Mouse (Mus musculus): ENCODE measurements at regions not wholly inside any gene's neighbourhood (a gene's known extent, or its start where the extent isn't known, plus 50 kb on each side); places are given as distances from the start of the nearest gene placed in this dataset.
"Not testable (repeated sequence)": the region's sequence is repeated elsewhere in the genome, so short reads cannot be mapped to it uniquely, and the experiment has no call there.

DNA sequence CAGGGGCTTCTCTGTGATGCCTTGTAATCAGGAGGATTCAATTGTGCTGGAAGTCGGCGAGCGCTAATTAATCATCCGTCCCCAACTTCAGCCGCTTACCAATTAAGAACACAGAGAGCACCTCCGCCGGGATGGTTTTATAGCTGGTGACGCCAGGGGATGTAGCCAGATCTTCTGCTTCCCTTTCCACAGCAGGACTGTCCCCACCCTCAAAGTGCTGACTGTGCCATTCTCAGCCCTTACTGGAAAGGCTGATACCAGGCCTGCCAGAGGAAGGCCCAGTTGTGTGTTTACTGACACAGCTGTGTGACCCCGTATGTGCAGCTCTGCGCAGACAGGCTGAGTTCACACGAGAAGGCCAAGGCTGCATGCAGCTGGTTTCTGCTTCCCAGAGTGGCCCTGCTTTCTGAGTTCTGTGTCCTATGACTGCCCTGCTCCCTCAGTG lies 59.9 kb upstream of the Bend4 start:
- no peak for DNase-seq

DNA sequence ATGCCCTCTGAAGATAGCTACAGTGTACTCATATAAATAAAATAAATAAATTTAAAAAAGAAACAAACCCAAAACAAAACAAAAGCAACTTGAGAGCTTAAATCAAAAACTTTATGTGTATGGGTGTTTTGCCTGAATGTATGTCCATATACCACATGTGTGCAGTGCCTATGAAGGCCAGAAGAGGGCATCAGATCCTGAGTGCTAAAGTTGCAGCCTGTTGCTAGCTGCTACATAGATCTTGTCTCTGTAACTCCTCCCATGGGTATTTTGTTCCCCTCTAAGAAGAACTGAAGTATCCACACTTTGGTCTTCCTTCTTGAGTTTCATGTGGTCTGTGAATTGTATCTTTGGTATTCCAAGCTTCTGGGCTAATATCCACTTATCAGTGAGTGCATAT lies 62.6 kb upstream of the Bend4 start:
- not testable (repeated sequence) for DNase-seq

DNA sequence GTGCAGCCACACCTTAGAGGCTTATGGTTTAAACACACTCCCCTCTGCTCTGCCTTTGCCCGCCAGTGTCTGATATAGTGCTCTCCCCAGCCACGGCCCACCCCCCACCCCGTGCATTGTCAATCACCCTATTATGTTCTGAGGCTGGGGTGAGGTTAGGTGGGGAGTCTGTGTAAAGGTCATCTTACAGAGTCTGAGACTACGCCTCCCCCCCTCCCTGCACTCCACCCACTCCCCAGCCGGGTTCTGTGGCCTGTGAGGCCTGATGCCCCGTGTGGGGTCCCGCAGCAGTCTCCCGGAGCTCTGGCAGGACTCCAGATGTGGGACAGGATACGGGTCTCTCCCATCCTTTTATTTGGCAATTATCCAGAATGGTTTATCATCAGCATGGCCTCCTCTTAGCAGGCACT lies 64.8 kb upstream of the Bend4 start:
- no peak for DNase-seq

DNA sequence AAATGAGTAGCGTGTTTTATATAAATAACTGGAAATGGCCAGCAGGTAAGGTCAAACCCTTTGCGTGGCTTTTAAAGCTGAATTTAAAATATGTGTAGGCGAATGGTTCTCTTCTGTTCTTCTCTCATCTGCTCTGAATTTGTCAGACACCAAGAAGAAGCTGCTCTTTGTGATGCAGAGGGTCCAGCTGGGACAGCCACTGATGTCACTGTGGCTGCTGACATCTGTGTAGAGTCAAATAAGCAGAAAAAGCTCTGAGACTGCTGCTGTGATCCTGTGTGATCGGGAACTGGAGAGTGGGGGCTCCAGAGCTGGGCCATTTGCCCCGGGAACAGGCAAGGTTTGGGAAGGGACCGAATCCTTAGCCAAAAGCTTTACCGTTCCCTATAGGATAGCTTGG lies 68.6 kb upstream of the Bend4 start:
- DNase-seq = no peak

DNA sequence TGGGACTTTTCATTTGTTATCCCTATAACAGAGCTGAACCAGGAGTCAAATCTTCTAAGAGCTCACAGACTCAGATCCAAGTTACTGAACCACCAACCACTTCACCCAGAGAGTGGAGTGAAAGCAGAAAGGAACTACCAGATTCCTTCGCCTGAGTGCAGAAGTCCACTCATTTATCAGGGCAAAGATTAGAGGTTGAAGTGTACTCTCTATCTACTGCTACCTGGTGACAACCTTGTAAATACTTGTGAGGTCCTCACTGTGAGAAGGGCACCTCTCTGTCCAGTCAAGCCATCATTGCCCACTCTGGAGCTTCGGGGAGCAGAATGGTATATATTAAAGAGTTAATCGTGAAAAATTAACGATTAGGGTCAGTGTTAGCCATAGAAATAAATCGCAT lies 87.4 kb upstream of the Shisa3 start:
- DNase-seq = no peak

DNA sequence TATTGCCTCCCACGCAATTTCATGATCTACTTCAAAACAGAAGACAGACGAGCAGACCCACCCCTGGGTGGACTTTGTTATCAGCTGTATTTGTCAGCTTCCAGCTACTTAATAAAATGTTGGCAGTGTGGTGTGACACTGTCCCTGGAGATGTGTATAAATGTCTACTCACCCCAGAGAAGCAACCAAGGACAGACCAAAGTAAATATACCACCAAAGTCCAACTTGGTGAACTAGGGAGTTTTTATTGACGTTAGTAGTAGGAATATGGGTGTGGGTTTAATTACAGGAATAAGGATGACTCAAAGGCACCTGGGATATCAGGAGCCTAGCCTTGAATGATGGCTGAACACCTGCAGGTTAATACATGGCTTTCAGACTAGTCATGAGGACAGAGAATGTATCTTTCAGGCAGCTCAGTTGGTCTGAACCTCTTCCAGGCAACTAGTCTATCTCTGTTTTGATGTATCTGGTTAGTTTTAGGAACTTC lies 86.2 kb upstream of the Shisa3 start:
- DNase-seq = no peak

DNA sequence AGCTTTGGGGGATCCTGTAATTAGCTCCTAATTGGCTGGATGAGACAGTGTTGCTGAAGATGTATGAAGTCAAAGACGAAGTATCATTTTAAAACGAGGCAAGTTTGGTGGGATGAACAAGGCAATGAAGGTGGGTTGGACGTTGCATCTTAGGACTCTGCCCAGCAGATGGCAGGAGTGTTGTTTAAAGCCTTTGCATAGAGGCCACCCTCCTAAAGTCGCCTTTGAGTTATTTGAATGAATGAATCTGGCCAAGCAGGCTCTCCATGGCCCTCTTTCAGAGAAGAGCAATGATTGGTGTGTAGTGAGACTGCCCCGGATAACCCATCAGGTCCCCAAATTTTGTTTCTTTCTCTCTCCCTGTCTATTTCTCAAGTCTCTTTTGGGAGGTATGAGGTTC lies 77.5 kb upstream of the Shisa3 start:
- no peak for DNase-seq

DNA sequence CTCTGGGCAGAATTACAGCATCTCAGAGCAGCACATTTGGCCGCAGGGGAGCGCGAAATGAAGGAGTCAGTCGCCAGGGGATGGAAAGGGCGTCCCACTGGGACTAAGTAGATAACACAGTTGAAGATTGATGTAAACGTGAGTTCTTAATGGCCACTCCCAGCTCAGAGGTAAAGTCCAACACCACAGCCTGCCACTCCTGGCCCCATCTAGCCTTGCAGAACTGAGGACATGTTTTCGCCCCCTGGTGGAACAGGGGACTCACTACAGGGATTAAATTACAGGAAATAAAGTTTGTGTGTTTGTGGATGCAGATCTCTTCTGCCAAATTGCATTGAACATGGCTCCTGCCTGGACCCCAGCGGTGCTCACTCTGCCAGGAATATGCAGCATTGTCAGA lies 76.7 kb upstream of the Shisa3 start:
- peak in 1 of 2 experiments; percentile 27 for DNase-seq

DNA sequence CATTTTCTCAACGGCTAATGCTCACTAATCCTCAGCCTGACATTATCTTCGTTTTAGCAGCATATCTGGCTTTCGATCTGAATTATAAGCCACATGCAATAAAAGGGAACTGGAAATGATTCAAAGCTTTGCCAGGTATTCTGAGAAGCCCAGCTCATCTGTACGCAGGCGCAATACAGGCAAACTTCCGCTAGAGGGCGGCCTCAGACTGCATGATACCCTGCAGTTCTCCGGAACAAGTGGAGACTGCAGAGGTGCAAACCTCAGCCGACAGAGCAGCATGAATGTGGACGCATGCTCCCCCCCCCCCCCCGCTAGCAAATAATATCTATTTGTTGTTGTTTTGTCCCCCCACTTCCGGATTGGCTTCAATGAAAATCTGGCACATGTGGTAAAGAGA lies 75.3 kb upstream of the Shisa3 start:
- peak; percentile 81 to 90 for DNase-seq

DNA sequence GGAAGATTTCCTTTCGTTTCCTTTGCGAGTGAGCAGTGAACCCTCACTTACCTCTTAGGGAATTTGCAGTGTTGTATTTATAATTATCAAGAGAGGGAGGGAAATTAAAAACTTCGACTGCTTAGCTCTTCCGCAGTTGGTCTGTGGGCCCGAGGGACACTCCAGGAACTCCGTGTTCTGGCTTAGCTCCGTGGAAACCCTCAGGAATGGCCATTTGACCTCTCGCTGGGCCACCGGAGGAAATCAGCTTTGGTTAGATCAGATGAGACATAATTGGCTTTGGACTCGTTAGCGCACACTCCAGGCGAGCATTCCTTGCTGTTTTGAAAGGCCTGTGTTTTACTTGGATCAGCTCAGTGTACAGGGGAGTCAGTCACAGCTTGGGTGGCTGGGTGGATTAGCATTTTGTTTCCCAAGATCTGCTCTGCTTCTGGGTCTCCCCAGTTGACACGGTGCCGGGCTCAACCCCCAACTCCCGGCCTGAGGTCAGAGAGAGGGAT lies 74.9 kb upstream of the Shisa3 start:
- DNase-seq = peak; percentile 22 to 23

DNA sequence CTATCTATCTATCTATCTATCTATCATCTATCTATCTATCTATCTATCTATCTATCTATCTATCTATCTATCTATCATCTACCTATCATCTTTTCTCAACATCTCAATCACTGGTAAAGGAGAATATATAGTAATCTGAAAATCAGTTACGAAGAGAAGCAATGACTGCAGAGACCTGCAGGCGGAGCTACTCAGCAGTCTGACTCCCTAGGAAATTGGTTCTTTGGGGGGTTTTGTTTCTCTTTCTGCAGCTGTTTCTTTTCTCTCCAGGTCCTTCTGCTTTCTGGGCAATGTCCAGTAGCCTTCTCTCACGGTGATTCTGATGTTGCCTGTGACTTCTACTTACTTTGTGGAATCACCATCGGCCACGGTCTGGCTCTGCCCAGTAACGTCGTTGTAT lies 73.6 kb upstream of the Shisa3 start:
- DNase-seq = no peak

DNA sequence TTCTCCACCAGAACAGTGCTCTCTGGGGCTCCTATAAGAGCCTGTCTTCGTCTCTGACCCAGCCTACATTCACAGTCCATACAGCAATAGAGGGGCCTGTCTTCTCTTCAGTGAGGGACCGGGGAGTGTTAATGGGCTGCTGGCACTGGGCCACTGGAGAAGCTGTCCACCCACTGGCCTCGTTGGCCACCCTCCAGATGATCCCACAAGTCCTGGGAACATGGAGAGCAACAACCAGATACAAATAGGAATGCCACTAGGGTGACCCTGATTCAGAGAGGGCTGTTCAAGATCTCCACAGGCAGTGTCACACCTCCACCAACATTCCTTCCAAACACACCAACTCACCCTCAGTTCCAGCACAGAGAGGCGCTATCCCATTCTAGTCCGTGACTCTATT lies 69.7 kb upstream of the Shisa3 start:
- peak in 1 of 2 experiments; percentile 20 for DNase-seq

DNA sequence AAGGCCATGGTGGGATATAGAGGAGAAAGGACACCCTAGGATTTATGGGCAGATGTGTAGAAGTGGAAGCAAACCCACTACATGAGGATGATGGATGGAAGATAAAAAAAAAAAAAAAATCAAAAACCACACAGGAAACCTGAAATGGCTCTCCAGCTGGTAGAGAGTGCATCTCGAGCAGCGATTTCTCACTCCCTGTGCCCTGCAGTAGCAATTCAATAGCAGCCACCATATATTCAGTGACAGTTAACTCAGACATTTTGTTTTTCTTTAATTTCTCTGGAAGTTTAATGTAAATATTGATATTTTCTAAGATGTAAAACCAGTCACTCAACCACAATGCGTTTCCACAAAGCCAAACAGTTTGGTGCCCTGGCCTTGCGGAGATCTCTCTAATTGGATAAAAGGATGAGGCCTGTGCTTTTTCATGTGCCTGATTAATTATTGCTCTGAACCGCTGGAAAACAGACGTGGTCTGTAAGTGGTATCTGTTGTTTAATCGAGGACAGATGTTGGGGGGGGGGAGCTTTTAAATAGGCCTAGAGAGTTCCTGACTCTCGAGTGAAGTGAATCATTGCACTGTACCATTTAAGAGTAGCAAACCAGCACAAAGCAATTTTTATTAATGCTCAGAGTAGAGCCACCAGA lies 68.0 kb upstream of the Shisa3 start:
- no peak for DNase-seq

DNA sequence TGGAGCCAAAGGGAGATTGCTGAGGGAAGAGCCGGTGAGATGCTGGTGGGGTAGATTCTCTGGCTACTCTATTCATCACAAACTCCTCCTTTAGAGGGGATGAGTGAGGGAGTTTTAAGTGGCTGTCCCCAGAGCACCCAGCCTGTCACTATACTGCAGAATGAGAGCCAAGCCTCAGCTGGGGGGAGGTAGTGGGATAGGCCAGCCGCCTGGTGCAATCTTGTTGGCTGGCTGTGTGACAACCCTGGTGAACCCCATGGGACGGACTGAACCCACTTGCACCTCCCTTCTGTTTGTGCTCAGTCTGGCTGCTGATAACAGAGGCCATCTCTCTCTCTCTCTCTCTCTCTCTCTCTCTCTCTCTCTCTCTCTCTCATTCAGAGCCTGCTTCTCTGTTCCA lies 65.8 kb upstream of the Shisa3 start:
- DNase-seq = no peak

DNA sequence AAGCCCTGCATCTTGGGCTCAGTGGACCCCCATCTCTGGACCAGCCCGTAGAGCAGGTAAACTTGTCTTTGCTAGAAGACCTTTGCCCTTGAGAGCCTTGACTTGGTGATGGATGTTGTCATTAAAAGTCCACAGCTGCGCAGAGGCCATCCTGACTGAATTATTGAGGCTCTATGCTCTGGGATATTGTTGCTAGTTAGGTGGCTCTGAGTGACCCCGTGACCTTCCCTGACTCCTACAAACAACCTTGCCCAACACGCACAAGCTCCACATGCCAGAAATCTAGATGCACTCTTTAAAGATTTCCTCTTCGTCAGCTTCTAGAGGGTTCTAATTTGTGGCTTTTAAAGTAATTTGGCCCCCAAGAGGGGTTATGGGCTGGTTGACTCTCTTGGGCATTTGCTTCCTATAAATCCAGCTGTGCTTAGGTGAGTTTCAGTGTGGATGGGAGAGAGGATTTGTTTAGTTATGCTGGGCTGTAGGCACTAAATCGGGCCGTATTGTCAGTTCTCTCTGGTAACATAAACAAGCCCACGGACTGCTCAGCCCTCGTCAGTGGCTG lies 63.6 kb upstream of the Shisa3 start:
- DNase-seq = no peak

DNA sequence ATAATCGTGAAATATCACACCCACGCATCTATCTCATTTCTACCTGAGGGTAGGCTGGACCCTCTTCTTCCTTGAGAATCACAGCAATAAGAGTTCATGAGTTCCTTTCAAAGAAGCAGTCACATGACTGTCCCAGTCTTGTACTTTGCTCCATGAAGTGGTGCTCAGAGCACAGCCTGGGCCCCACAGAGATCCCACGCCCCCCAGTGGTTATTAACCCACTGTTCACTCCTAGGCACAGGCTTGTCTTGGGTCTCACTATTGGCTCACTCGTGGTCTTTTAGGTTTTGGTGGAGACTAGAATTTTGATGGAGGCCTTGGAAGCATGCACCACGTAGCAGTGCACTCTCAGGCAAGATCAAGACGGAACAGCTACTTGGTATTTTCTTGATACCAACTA lies 57.4 kb upstream of the Shisa3 start:
- DNase-seq = no peak

DNA sequence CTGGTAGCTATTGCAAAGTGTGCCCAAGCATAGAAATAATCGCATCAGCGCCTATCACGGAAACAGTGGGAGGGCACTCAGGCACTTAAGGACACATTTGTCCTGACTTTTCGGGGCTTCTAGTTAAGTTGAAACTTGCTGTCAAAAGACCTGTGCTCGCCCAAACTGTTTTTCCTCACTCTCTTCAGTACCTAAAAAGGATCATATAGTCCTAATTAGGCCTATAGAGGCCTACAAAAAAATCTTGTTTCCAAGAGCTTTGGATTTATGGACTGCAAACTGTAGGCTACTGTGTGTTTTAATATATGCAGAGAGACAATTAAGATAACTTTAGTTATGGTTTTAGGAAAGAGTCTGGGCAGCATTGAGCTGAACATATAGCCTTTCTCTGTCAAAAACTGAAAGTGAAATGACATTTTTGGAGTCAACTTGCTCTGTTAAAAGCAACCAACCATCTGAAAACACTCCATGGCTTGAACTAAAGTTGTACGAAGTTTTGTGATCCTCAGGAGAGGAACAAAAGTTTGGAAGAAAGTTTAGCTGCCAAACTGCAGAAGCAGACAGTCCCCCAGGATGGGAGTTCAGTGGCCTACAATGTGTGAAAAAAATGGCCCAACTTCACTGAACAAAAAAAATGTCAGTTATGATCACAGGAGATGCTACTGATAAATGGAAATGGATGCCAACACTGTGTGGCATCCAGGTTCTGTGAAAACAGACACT lies 55.9 kb upstream of the Shisa3 start:
- DNase-seq = no peak

DNA sequence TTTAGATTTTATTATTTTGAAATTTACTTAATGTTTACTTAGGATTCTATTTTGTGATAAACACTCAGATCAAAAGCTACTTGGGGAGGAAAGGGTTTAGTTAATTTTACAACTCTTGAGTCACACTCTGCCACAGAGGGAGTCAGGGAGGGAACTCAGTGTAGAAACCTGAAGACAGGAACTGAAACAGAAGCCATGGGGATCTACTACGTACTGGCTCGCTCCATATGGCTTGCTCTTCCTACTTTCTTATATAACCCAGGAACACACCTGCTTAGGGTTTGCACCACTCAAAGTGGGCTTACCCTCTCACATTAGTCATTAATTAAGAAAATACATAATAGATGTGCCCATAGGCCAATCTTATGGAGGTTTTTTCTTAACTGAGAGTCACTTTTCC lies 54.8 kb upstream of the Shisa3 start:
- no peak for DNase-seq

All from cerebellum, postnatal 25 days (tissue).